Mouse (Mus musculus): ENCODE measurements around the gene Metap1.

DNA sequence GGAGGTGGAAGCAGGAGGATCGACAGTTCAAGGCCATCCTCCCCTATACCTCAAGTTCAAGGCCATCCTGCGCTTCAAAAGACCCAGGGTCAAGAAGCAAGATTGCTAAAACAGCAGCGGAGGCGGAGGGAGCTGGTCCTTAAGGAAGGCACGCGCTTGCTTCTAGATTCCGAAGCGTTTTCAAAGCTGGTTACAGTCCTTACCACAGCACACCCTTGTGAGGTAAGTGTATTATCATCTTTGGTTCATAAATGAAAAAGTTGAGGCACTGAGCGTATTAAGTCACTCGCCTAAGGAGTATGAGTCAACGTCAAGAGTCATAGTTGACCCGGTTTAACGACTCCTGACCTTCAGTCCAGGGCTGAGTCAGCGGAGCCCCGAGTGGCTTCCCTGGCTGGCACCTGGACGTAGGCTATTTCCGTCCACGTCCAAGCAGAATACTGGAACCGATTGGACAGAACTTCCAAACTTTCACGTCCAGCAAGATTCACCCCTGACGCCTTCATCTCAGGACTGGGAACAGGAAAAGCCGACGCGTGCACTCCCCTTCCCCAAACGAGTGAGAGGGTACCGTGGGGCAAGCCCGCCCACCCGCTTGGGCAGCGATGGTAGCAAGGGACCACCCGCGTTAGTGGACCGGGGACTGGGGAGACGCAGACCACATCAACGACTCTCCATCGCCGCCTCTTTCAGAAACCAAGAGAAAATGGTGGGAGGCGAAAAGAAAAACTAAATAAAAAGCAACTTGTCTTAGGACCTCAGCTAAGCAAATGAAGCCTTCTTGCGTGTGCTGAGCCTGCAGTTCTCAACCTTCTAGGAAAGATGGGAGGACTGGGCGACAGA is 37.0 kb upstream of the Metap1 start, which contains the start of gene Eif4e:
- TF ChIP-seq CTCF (IDR thresholded peaks at IDR 0.05; ENCODE audit: low read depth) (no peak), EP300 (IDR thresholded peaks at IDR 0.05; ENCODE audit: low read depth) (no peak)

Data from liver, postnatal 0 days (tissue).